Mouse (Mus musculus) stomach, embryonic 14.5 days (tissue): Measurements from ENCODE around the gene Rpl39. TPM values are rescaled to one million over a fixed set of nuclear protein-coding genes. Genes with fewer than 3 reads are reported as not detected.

Experiments
- ATAC-seq: fragments of 200-750 bp; cut with Nextera tagmentation; 2 replicates; pipeline ENCODE4 v1.8.0; 2017; ENCODE audit warnings: low read depth, moderate TSS enrichment; ENCODE audit not compliant: insufficient number of reproducible peaks, insufficient read depth, low FRiP score
- H3K27ac ChIP-seq: fragments of 300-500 bp; sonication (generic); 2 replicates; pipeline ENCODE4 v1.5.1; 2014; ENCODE audit warnings: mild to moderate bottlenecking, low read length, moderate library complexity, mixed read lengths
- H3K27me3 ChIP-seq: fragments of 300-500 bp; sonication (generic); 2 replicates; pipeline ENCODE4 v1.6.1; 2014; ENCODE audit warnings: low read length, control low read depth, mixed read lengths; ENCODE audit not compliant: control insufficient read depth, insufficient read depth
- H3K36me3 ChIP-seq: fragments of 300-500 bp; sonication (generic); 2 replicates; pipeline ENCODE4 v1.6.1; 2014; ENCODE audit warnings: mild to moderate bottlenecking, control low read depth, low read length, moderate library complexity, mixed read lengths; ENCODE audit not compliant: control insufficient read depth, insufficient read depth
- H3K4me1 ChIP-seq: fragments of 300-500 bp; sonication (generic); 2 replicates; pipeline ENCODE4 v1.6.1; 2014; ENCODE audit warnings: low read length, control low read depth, mixed read lengths; ENCODE audit not compliant: control insufficient read depth, insufficient read depth
- H3K4me2 ChIP-seq: fragments of 300-500 bp; sonication (generic); replicated peaks from 2 replicates; pipeline ENCODE4 v1.6.1; 2014; ENCODE audit warnings: low read depth, low read length, control low read depth
- H3K4me3 ChIP-seq: fragments of 300-500 bp; sonication (generic); 2 replicates; pipeline ENCODE4 v1.5.1; 2014; ENCODE audit warnings: low read depth, low read length, control low read depth
- H3K9ac ChIP-seq: fragments of 300-500 bp; sonication (generic); replicated peaks from 2 replicates; pipeline ENCODE4 v1.6.1; 2014; ENCODE audit warnings: low read depth, mild to moderate bottlenecking, control low read depth, low read length, moderate library complexity, mixed read lengths
- H3K9me3 ChIP-seq: fragments of 300-500 bp; sonication (generic); 2 replicates; pipeline ENCODE4 v1.6.1; 2016; ENCODE audit warnings: low read depth, low read length, control low read depth; ENCODE audit not compliant: control insufficient read depth
- WGBS: fragments of 180-500 bp; shearing (Covaris S2); extraction: QIAGEN DNeasy Blood & Tissue Kit; methylation state at CpG from one replicate; pipeline ENCODE4 v1.1.7; 2014; 5-methylcytosine and 5-hydroxymethylcytosine counted together
- polyA plus RNA-seq: library from polyadenylated mRNA; unstranded; fragments of >200 nt; fragmentation: Nextera tagmentation; extraction: Ambion mirVana; gene quantifications from 2 replicates; pipeline ENCODE4 v1.2.1, GENCODE M21; 2014

The Rpl39 gene
- polyA plus RNA-seq, 1 experiment from 2014 or later, result 682 TPM

GRCm38 (mm10) chrX:37109526-37110192 is 24.5 kb upstream of the Rpl39 start:
- no peaks in the 10 kb centered on the region for H3K36me3 ChIP-seq
- H3K4me2 ChIP-seq, result peak overlapping the region; percentile 53
- no peaks in the 10 kb centered on the region for H3K9me3 ChIP-seq
- H3K27me3 ChIP-seq, result no peaks in the 10 kb centered on the region
- ATAC-seq, result peak; percentile 67
- H3K4me1 ChIP-seq, result no peaks in the 10 kb centered on the region
- H3K4me3 ChIP-seq, result peak overlapping the region; percentile 55
- WGBS, result 20% methylated on average over 27 of the region's 27 CpGs
- peak overlapping the region; percentile 55; the same call in 1 of the 2 replicates for H3K9ac ChIP-seq
- H3K27ac ChIP-seq, result peak overlapping the region; percentile 85

GRCm38 (mm10) chrX:37103826-37104225 is 18.6 kb upstream of the Rpl39 start:
- no peaks in the 10 kb centered on the region for H3K27me3 ChIP-seq
- H3K9me3 ChIP-seq, result no peaks in the 10 kb centered on the region
- H3K4me2 ChIP-seq, result no peak overlapping the region
- H3K27ac ChIP-seq, result no peak overlapping the region
- no peaks in the 10 kb centered on the region for H3K36me3 ChIP-seq
- no peak overlapping the region for H3K9ac ChIP-seq
- no peak overlapping the region for H3K4me3 ChIP-seq
- H3K4me1 ChIP-seq, result no peaks in the 10 kb centered on the region
- 80% methylated on average over 2 of the region's 2 CpGs for WGBS
- ATAC-seq, result no peak

GRCm38 (mm10) chrX:37098681-37099080 is 13.5 kb upstream of the Rpl39 start:
- Histone ChIP-seq H3K4me1 (no peaks in the 10 kb centered on the region), H3K9ac (no peak overlapping the region), H3K4me3 (no peak overlapping the region), H3K36me3 (no peaks in the 10 kb centered on the region; the same call in 1 of the 2 replicates), H3K9me3 (no peaks in the 10 kb centered on the region), H3K27ac (no peak overlapping the region), H3K27me3 (no peaks in the 10 kb centered on the region), H3K4me2 (no peak overlapping the region)
- no peak for ATAC-seq
- 89% methylated on average over 3 of the region's 3 CpGs for WGBS

- H3K4me1 ChIP-seq, result no peaks in the 10 kb centered on the region
Measured at GRCm38 (mm10) chrX:37095106-37095768, 10.0 kb upstream of the Rpl39 start.

GRCm38 (mm10) chrX:37091457-37091856 is 6.3 kb upstream of the Rpl39 start:
- no peak overlapping the region for H3K4me3 ChIP-seq
- WGBS, result 76% methylated on average over 3 of the region's 3 CpGs
- ATAC-seq, result no peak
- H3K9ac ChIP-seq, result no peak overlapping the region
- H3K4me2 ChIP-seq, result no peak overlapping the region
- no peaks in the 10 kb centered on the region for H3K9me3 ChIP-seq
- H3K27ac ChIP-seq, result no peak overlapping the region
- H3K27me3 ChIP-seq, result no peaks in the 10 kb centered on the region
- no peaks in the 10 kb centered on the region for H3K36me3 ChIP-seq
- no peaks in the 10 kb centered on the region for H3K4me1 ChIP-seq

More at GRCm38 (mm10) chrX:37095106-37095768, 10.0 kb upstream of the Rpl39 start:
- no peaks in the 10 kb centered on the region; the same call in 1 of the 2 replicates for H3K36me3 ChIP-seq
- H3K9ac ChIP-seq, result no peak overlapping the region
- 89% methylated on average over 11 of the region's 11 CpGs for WGBS
- H3K27me3 ChIP-seq, result no peaks in the 10 kb centered on the region
- no peak for ATAC-seq
- no peaks in the 10 kb centered on the region for H3K9me3 ChIP-seq
- no peak overlapping the region for H3K4me3 ChIP-seq
- no peak overlapping the region for H3K27ac ChIP-seq
- no peak overlapping the region for H3K4me2 ChIP-seq

- H3K9ac ChIP-seq, result no peak overlapping the region
- no peak overlapping the region for H3K4me3 ChIP-seq
- H3K27ac ChIP-seq, result no peak overlapping the region
- H3K4me1 ChIP-seq, result no peaks in the 10 kb centered on the region
- no peak overlapping the region for H3K4me2 ChIP-seq
- 100% methylated on average over 1 of the region's 1 CpGs for WGBS
- ATAC-seq, result no peak
- H3K27me3 ChIP-seq, result no peaks in the 10 kb centered on the region
- no peaks in the 10 kb centered on the region for H3K9me3 ChIP-seq
- H3K36me3 ChIP-seq, result no peaks in the 10 kb centered on the region
Measured at GRCm38 (mm10) chrX:37088778-37089177, 3.6 kb upstream of the Rpl39 start.

GRCm38 (mm10) chrX:37085665-37086064 is 463 bp upstream of the Rpl39 start:
- Histone ChIP-seq H3K27ac (peak overlapping the region; percentile 85), H3K4me3 (peak overlapping the region; percentile 56), H3K9ac (no peak overlapping the region), H3K4me2 (peak overlapping the region; percentile 27), H3K4me1 (no peaks in the 10 kb centered on the region), H3K27me3 (no peaks in the 10 kb centered on the region), H3K9me3 (no peaks in the 10 kb centered on the region), H3K36me3 (no peaks in the 10 kb centered on the region; the same call in 1 of the 2 replicates)
- 30% methylated on average over 9 of the region's 9 CpGs for WGBS
- ATAC-seq, result peak; percentile 43; the same call in 1 of the 2 replicates

- Histone ChIP-seq H3K4me2 (peak overlapping the region; percentile 60), H3K4me3 (peak overlapping the region; percentile 56), H3K27ac (peak overlapping the region; percentile 85), H3K27me3 (no peaks in the 10 kb centered on the region), H3K36me3 (no peaks in the 10 kb centered on the region; the same call in 1 of the 2 replicates), H3K4me1 (no peaks in the 10 kb centered on the region), H3K9me3 (no peaks in the 10 kb centered on the region), H3K9ac (peak overlapping the region; percentile 77)
- no peak for ATAC-seq
- WGBS, result 17% methylated on average over 19 of the region's 19 CpGs
Measured at GRCm38 (mm10) chrX:37084318-37084926, 780 bp downstream of the Rpl39 start.
